8 mouse cellular contexts compared by ENCODE assay signal in genomic region chr4:116463231-116464125, GRCm38 (mm10). TPM values are rescaled to one million over a fixed set of nuclear protein-coding genes. Genes with fewer than 3 reads are reported as not detected.
A peak's percentile ranks its signal among the peaks of the same experiment; 100 is the strongest.
DNase-seq lines count a peak whose midpoint lies in the region; ATAC-seq and TF ChIP-seq lines count a peak whose summit lies in the region.

No protein-coding gene starts in this region.

- intact Hi-C loops in heart, postnatal 25 days (cut with DNase I) = loop anchor here (2.0 to 5.0 kb wide), 2 partner anchors 43 to 94 kb away; partner anchors contain the start of genes Gpbp1l1, Ipp and Tmem69

- 1% methylated on average over 60 of the region's 74 CpGs for WGBS in forebrain, embryonic 12.5 days

- peak; percentile 83 for ATAC-seq in forebrain, embryonic 12.5 days (ENCODE audit: low FRiP score)

- H3K9ac ChIP-seq in forebrain, embryonic 12.5 days = peak overlapping the region; percentile 94

- no peaks in the 10 kb centered on the region for H3K9me3 ChIP-seq in E14TG2a.4 (ENCODE audit: low read length)
- H3K9me3 ChIP-seq in forebrain, embryonic 12.5 days = no peaks in the 10 kb centered on the region; the same call in 1 of the 2 replicates

- peaks cover 21% of the 10 kb centered on the region for H3K4me1 ChIP-seq in E14TG2a.4 (replicated peaks; ENCODE audit: low read depth, low read length)
- H3K4me1 ChIP-seq in forebrain, embryonic 12.5 days = peaks cover 23% of the 10 kb centered on the region

- peaks cover 9% of the 10 kb centered on the region for H3K27me3 ChIP-seq in E14TG2a.4 (ENCODE audit: insufficient read depth, low read length)
- H3K27me3 ChIP-seq in forebrain, embryonic 12.5 days = no peaks in the 10 kb centered on the region

- H3K4me3 ChIP-seq in E14TG2a.4 (replicated peaks; ENCODE audit: low read length) = peak overlapping the region; percentile 88
- peak overlapping the region; percentile 99 for H3K4me3 ChIP-seq in forebrain, embryonic 12.5 days (replicated peaks)

- H3K36me3 ChIP-seq in E14TG2a.4 (ENCODE audit: insufficient read depth, low read length) = no peaks in the 10 kb centered on the region
- no peaks in the 10 kb centered on the region for H3K36me3 ChIP-seq in forebrain, embryonic 12.5 days (replicated peaks)

- peak overlapping the region; percentile 70 for H3K4me2 ChIP-seq in forebrain, embryonic 12.5 days

- TF ChIP-seq CTCF in E14TG2a.4 (conservative IDR thresholded peaks at IDR 0.05; ENCODE audit: low read length) = no peak

- peak; percentile 17 to 23 for DNase-seq in adrenal gland, postnatal 4 days (ENCODE audit: low spot score in 2 of 2)
- DNase-seq in heart, postnatal 25 days (ENCODE audit: low spot score) = peak; percentile 10
- DNase-seq in layer of hippocampus, postnatal 10 days (ENCODE audit: low spot score in 2 of 2) = peak; percentile 48 to 55
- peak; percentile 14 for DNase-seq in lung, postnatal 36 days
- DNase-seq in right cerebral cortex, postnatal 10 days (ENCODE audit: low spot score in 2 of 2) = peak; percentile 53 to 63
- DNase-seq in yolk sac, embryonic 10.5 days (ENCODE audit: low spot score) = peak; percentile 60

- peak overlapping the region; percentile 96 for H3K27ac ChIP-seq in forebrain, embryonic 12.5 days

RNA-seq across cellular contexts. Expression of gene Mast2, which starts 0.5 kb away (rescaled TPM):
- total RNA-seq in adrenal gland, postnatal 4 days (2021) = 10 to 100 TPM; 60.1 to 63.3 TPM
- 33.6 and 33.8 TPM in 2 replicates for polyA plus RNA-seq in forebrain, embryonic 12.5 days (2016; fragmentation: Nextera tagmentation; extraction: Ambion mirVana)
- total RNA-seq in heart, postnatal 25 days (2021) = 100 to 1,000 TPM; 118 to 119 TPM
- 100 to 1,000 TPM; 110 to 133 TPM for total RNA-seq in layer of hippocampus, postnatal 10 days (2021)

RNA-seq across cellular contexts. Expression of gene Ipp, which starts 43.9 kb away (rescaled TPM):
- total RNA-seq in adrenal gland, postnatal 4 days (2021) = 10 to 100 TPM; 20.7 to 21.0 TPM
- 21.5 and 22.2 TPM in 2 replicates for polyA plus RNA-seq in forebrain, embryonic 12.5 days (2016; fragmentation: Nextera tagmentation; extraction: Ambion mirVana)
- 10 to 100 TPM; 12.4 to 16.2 TPM for total RNA-seq in heart, postnatal 25 days (2021)
- total RNA-seq in layer of hippocampus, postnatal 10 days (2021) = 10 to 100 TPM; 20.2 to 20.8 TPM

Comparison
In these comparisons a context has a peak if more than half of its experiments do, and no peak if none do; other contexts are left out.
1. Peak in every context shown above with its lines: DNase-seq, ATAC-seq, H3K4me3 ChIP-seq and H3K27ac ChIP-seq.
2. DNase-seq: peak in every context shown above with its lines; median percentile 60 in yolk sac, embryonic 10.5 days; 58 in right cerebral cortex, postnatal 10 days; 52 in layer of hippocampus, postnatal 10 days; 20 in adrenal gland, postnatal 4 days; 14 in lung, postnatal 36 days; 10 in heart, postnatal 25 days.